Mouse (Mus musculus) T-cell, adult 2 months (primary cell): Measurements from ENCODE around the gene Mtcl1.

ENCODE experiments used
- DNase-seq: peaks from one replicate; pipeline ENCODE4 v3.0.0; 2022; ENCODE audit warnings: low spot score

Gene Mtcl1

DNA sequence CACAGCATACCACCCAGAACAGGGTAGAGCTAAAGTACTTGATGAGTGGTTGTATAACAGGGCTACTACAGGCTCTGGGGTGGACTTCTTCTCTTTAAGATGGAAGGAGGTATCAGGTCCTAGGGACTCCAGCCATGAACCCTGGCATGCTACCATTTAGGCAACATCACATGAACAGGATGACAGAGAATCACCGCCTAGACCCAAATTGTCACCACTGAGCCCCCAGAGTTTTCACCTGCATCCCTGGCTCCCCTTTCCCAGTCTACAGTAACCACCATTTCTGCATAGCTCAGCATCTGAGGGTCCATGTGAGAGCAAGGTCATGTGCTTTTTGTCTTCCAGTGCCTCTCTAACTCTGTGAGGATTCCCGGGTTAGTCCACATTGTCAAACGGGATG, 124.7 kb downstream of the Mtcl1 start:
- no peak for DNase-seq

DNA sequence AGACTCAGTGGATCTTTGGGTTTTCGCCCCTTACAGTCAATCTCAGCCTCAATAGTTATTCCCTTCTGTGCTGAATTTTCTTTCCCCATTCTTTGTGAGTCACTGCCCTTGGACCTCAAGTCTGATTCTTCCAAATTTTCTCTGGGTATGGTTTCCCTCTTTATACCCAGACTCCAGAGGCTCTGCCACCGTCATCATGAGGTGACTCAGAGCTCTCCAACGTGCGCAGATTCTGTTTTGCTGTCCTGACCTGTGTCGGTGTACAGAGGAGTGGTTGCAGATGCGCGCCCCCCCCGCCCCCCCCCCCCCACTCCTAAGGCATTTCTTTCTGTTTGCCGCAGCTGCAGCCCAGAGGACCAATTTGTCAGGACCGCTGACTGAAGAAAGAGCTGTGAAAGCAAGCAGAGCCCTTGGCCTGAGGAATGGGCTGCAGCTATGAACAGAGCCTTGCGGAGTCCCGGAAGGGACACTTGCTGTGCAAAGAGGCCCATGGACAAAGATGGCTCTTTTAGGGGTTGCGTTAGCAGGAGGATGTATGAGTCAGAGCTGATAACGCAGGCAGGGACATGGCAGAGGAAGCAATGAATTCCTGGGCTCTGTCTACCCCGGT, 126.8 kb downstream of the Mtcl1 start:
- DNase-seq = no peak

DNA sequence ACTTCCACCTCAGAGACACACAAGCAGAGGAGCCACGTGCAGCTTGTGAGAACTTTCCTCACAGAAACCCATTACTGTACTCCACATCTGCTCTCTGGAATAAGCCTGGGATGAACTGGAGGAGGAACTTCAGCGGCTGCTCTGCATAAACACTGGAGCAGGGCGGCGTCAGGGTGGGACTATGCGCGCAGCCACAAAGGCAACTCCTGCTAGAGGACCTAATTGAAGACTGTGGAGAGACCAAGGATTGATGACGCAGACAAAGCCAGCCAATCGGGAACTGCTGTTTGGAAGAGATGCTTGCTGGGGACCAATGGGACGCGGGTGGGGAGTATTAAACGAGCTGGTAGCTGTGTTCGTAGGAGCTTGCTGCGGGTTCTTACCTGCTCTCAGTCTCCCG, 127.6 kb downstream of the Mtcl1 start:
- no peak for DNase-seq

DNA sequence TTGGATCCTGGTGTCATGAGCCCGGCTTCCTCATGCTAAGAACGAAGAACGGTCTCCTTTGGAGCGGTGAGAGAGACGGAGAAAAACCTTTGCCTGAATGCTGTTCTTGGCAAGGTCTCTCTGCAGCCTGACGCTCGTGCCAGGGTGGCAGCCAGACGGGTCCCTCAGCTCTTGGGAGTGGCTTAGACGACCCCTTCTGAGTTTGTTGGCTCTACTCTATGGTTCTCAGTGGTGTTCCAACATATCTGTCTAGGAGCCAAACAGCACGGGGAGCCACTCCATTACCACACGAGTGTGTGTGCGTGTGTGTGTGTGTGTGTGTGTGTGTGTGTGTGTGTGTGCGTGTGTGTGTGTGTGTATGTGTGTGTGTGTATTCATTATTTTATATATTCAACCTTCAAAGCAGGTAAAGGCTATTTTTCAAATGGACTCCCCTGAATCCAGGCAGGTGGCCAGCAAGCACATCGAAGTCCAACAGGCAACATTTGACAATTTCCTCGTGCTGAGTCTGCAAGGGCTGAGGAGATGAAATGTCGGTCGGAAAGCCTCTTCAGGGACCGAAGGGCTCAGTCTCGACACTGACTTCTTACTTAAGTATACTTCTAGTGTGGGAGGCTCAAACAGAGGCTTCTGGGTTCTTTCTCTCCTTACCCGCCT, 128.7 kb downstream of the Mtcl1 start:
- DNase-seq = no peak

GRCm38 (mm10) chr17:66318031-66318430, 131.5 kb downstream of the Mtcl1 start:
- no peak for DNase-seq

DNA sequence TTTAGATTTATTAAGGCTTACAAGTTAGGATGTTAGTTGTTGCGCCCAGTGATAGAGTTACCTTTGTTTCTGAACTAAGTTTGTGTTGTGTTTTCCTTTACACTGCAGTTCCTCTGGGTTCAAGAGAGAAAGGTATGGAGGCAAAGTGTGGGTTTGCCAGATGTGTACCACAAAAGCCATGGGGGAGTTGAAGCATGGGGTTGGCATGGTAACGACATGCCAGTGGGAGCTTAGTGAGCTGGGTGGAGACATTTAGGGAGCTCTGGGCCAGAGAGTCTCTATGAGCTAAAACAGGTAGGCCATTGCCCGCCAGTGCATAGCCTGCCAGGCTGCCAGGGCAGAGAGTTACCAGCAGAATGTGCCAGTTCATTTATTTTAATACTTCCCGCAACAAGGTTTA, 132.0 kb downstream of the Mtcl1 start:
- DNase-seq = no peak

DNA sequence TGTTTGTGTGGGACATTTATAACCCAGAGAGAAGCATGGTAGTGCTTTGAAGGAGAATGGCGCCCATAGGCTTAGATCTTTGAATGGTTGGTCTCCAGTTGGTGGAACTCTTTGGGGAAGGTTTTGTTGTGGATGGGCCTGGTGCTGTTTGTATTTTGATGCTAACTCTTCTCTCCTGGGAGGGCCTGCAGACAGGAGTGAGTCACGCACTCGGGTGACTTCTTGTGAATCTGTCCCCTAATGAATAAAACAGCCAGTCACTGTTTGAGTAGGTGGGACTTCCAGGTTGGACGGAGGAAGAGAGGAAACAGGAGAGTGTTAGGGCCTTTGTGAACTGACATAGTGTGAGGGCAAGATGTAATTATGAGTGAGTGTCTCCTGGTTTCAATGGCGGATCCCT, 132.4 kb downstream of the Mtcl1 start:
- no peak for DNase-seq

DNA sequence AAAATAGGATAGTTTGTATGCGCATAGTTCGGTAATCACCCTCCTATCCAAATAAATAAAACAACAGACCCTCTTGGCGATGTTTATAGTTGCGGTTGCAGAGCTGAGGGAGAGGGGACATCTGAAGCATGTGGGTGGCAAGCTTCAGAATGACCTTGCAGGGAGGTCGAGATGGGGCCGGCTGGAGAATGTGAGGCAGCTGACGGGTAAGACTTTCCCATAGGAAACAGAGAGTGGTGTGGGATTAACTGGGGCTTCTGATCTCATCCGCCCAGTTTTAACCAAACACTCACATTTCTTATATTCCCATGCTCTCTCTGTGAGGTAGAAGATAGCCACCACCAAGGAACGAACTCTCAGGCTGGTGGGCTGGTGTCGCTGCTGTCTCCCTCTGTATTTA, 134.1 kb downstream of the Mtcl1 start:
- DNase-seq = no peak

DNA sequence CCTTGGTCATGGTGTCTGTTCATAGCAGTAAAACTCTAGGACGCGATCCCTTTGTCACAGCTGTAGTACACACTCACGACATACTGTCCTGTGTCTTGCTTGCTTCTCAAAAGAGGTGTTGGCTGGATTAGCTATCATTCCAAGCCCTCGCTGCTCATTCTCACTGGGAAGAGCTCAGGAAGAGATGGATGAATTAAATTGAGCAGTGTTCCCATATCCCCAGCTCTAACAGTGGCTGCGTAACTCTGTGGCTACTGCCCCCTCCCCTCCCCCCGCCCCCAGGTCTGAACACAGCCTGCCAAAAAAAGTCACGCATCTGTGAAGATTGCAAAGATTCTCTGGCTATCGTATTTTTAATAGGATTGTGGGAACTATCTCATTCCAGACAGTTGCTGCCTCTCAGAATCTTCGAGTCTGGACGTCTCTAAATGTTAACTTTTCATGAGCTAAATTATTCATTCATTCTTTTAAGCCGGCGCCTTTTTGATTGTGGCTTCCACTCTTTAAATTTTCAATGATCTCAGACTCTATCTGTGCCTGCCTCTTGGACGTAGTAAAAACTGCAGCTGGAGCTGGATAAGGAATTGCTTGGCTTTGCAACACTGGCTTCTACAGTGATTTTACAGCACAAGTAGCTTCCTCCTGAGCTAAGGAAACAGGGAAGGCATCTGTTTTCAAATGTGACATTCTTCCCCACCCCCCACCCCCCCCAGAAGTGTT, 134.8 kb downstream of the Mtcl1 start:
- DNase-seq = no peak

DNA sequence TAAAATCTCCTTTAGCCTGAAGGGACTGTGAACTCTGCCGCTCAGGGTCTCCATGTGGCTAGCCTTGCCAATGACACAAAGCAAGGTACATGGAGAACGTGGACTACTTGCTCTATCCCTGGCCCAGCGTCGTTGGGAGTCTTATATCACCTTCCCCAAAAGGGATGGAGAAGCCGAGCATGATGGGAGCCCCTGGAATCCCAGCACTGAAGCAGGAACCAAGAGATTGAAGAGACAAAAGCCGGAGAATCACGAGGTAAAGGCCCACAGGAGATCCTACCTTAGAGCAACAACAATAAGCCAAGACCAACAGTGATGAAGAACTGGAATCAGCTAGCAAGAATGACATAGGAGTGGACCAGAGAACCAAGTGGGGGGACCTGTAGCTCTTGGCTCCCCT, 147.6 kb downstream of the Mtcl1 start:
- DNase-seq = no peak

- DNase-seq = no peak
Observed at GRCm38 (mm10) chr17:66301267-66301666, 148.3 kb downstream of the Mtcl1 start.

- DNase-seq = no peak
Observed at GRCm38 (mm10) chr17:66297721-66298120, 151.8 kb downstream of the Mtcl1 start.

DNA sequence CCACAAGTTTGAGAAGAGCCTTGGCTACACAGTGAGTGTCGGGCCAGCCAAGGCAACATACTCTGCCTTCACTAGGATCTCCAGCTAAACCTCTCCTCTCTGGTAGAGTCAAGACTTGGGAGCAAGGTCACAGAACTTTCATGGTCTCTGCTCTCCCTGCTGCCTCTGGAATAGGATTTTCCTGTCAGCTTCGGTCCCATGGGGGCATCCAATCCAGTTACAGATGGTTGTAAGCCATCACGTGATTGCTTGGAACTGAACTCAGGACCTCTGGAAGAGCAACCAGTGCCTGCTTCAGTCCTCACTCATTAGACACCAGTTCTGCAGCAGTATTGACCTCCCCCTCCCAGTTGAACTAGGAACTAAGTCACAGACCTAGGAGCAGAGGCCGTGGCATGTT, 156.0 kb downstream of the Mtcl1 start:
- no peak for DNase-seq

DNA sequence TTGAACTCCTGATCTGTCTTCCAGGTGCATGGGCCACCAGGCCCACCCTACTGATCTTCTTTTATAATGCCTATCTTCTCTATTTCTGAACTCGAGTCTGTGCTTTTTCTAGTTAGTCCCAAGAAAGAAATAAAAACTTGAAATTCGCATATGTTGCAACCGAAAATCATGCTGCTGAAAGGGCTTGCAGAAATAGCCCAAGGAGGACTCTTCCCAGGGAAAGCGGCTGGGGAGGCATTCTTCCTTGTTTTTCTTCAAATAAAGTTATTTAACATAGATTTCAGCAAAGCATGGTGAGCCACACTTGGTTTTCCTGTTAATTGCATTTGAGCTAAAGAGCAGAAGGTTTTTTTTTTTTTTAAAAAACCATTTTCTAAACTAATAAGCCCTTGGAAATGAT, 159.7 kb downstream of the Mtcl1 start:
- DNase-seq = no peak
